Mouse (Mus musculus) frontal cortex, adult (tissue): Measurements from ENCODE around the gene Cadm1.

Source experiments
- ATAC-seq: cut with Nextera tagmentation; 2 replicates; pipeline ENCODE4 v1.9.2; 2017; ENCODE audit warnings: mild to moderate bottlenecking, moderate library complexity, mixed read lengths; ENCODE audit not compliant: low TSS enrichment

Gene Cadm1

GRCm38 (mm10) chr9:47669206-47669605 lies 139.2 kb downstream of the Cadm1 start:
- ATAC-seq = no peak

DNA sequence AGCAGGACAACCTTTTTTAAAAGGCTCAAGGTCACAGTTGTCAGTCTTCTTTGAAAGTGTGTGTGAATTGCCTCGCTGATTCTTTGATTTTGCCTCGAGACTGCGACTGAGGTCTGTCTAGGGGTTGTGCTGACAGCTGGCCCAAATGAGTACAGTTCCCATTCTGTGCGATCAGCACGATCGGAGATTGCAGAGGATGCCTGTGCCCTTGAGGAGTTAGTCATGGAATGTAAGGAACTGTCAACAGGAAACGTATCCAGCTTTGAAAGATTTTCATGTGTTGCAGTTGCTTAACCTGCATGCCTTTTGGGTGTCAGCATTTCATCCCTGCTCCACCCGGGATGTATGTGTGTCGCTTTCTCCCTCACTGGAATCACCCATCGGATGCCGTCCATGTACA lies 141.6 kb downstream of the Cadm1 start:
- no peak for ATAC-seq

- ATAC-seq = no peak
These were observed 145.1 kb downstream of the Cadm1 start for GRCm38 (mm10) chr9:47674766-47675713.

GRCm38 (mm10) chr9:47686881-47687280 lies 156.9 kb downstream of the Cadm1 start:
- ATAC-seq = no peak

DNA sequence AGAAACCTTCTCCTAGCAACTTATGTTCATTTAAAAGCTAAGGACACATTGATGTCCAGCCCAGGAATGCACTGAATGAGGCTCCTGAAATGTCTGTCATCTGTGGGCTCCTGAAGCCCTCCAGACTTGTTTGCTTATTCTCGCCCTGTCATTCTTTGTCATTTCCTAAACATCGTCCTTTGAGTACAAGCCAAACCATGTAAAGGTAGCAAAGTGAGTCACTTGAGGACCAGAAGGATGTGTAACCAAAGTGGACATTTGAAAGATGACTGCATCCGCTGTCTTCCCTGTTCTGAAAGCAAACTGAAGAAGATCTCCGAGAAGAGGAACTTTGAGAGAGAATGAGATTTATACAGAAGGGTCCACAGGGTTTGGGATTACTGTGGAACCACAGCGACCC lies 157.6 kb downstream of the Cadm1 start:
- ATAC-seq = no peak

- ATAC-seq = no peak
These were observed 158.3 kb downstream of the Cadm1 start for GRCm38 (mm10) chr9:47688297-47688696.

- no peak for ATAC-seq
These were observed 162.9 kb downstream of the Cadm1 start for GRCm38 (mm10) chr9:47692911-47693310.

DNA sequence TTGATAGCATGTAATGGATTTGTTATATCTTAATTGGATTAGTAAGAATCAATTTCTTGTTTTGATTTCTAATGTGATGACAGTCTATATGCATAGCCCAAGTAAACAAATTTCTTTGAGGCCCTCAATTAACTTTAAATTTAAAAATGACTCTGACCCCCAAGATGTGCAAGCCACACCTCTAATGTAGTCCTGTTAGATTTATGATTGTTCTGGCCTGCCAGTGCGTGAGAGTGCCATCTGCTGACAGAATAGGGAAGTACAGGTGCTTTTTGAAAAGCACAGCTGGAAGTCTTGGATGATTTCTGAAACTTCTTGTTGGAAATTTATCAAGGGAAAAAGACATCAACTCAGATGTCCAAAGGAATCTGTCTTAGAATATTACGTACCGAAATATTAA lies 169.1 kb downstream of the Cadm1 start:
- ATAC-seq = no peak

DNA sequence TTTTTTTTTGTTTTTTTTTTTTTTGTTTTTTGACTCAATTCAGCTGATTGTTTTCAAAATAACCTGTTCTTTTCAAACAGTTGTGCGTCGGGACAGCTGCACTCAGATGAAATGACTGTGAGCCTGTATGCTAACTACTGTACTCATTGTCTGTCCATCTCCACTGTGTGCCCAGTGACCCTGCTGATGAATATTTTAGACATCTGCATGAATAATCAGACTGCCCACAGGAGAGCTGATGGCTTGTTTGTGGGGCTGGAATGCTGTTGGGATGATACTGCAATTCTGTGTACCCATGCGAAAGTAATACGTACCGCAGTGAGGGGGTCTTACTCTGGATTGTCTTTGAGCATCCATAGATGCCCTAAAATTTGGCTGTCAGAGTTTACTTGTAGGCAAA lies 170.0 kb downstream of the Cadm1 start:
- no peak for ATAC-seq

GRCm38 (mm10) chr9:47703026-47703876 lies 173.3 kb downstream of the Cadm1 start:
- ATAC-seq = no peak

DNA sequence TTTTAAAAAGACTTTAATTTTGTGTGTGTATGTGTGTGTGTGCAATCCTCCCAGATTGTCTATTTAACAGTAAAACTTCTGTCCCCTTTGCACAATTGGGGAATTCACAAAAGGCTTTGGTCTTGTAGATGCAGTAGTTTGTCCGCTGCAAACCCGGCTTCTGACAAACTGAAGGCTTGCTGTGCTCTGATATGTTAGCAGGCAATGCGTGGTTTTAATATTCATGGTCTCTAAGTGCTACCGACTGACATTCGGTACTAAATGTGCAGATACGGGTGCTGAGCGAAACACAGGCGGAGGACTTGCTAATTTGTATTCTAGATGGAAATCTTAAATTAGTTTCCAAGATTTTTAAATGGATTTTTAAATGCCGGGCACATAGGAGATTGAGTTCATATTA lies 176.4 kb downstream of the Cadm1 start:
- no peak for ATAC-seq

GRCm38 (mm10) chr9:47707326-47707725 lies 177.4 kb downstream of the Cadm1 start:
- peak; percentile 36; the same call in 1 of the 2 replicates for ATAC-seq

DNA sequence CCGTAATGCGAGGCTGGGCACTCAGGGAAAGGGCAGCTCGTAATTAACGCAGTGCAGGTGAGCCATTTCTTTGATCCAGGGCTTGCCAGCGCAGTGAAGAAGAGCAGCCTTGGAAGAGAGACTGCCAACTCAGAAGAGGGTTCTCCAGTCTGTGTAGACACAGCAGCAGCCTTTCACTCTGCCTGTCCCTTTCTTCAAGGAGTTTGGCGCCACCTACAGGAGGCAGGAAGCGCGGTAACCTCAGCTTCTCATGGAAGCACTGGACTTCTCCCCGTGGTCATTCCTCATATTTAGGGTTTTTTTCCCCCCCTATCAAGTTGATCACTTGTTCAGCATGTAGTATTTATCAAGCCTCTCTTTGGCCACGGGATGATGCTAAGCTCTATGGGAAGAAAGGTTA lies 178.3 kb downstream of the Cadm1 start:
- ATAC-seq = peak; percentile 88

DNA sequence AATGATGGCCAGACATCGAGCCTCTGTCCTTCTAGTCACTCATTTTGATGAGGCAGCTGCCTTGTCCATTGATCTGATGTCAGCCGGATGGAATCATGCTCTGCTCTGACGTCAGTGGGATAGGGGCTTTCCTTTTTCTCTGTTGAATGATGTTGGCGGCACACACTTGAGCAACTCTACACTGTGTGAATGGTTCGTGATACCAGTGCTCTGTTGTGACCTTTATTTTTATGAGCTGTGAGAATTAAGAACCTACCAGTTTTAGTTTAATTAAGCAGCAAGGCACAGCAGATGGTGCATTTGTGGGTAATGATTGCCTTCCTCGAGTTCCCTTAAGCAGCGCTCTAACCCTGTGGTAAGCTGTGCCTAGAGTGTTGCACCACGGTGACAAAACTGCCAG lies 181.0 kb downstream of the Cadm1 start:
- ATAC-seq = no peak

- ATAC-seq = no peak
These were observed 184.6 kb downstream of the Cadm1 start for GRCm38 (mm10) chr9:47714541-47714940.

DNA sequence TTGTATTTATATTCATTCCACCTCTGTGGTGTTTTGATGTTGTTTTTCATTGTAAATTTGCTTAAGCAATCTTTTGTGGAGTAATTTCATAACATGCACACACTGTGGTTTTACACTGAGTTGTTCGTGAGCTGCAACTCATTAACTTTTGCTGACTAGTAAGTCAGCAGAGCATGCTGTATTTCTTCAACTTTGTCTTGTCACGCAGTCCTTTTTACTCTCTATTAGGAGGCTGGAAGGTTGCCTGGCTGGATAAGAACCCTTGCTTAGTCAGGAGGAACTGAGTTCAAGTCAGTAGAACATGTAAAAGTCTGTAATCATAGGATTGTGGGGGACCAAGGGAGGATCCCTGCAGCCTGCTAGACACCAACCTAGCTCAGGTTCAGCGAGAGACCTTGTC lies 185.4 kb downstream of the Cadm1 start:
- ATAC-seq = no peak

DNA sequence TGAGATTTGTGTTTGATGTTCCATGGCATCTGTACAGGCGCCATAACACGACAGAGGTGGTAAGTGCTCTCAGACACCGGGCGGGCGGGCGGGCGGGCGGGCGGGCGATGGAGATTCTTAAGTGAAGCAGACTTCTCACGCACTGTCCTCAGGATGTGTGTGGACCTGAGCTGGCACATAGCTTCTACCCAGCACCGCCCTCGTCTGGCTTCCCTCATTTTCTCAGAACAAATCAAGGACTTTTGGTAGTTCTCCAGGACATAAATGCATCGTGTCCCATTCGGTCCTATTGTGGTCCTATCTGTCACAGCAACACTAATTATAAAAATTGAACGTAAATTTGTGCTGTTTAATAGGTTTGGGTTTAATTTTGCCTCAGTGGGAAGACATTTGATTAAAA lies 186.9 kb downstream of the Cadm1 start:
- ATAC-seq = peak; percentile 62

DNA sequence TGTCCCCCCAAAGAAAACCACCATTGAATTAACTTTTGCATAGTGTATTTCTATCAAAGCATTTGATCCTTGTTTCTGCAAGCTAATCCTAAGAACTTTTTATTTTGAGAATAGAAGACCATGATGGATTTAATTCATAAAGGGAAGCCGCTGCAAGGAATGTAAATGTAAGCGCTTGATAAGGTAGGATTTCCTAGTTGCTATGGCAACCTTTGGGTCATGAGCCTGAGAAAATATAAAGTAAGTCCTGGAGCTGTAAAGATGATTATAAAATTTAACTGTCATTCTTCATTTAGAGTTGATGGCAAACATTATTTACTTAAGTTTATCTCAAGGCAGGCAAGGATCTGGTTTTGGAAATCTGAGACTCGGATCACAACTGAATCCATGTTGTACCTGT lies 197.6 kb downstream of the Cadm1 start:
- no peak for ATAC-seq

DNA sequence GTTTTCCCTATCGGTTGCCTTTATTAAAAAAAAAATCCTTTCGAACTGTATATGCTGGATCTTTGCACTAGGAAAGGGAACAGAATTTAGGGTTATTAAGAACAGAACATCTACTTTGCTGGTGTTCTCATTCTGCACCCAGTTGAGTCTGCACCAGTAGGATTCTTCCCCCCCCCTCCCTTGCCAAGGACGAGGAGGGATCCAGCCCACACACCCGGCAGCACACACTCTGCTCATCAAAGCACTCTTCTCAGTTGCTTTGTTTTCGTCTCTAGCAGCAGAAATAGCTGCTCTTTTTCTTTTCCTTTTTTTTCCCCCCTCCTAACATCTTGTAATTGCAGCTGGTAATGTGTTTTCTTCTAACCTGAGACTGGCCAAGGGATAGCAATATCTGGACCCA lies 198.9 kb downstream of the Cadm1 start:
- ATAC-seq = peak; percentile 94

DNA sequence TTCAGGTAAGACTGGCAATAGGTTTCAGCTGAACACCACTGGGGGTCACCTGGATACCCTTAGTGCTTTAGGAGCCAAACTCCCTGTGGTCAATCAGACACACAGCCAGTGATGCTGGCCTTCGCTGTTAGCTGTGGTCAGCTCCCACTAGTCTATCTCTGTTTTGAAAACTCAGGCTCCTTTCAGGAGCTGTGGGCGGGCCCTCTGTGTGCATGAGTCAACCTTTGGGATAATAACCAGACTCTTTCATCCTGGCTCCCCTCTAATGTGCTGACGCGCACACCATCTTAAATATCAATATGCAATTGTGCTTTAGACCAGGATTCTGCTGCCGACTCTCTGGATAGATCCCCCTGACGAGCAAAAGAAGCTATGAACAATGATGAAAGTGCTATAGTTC lies 200.3 kb downstream of the Cadm1 start:
- ATAC-seq = no peak

DNA sequence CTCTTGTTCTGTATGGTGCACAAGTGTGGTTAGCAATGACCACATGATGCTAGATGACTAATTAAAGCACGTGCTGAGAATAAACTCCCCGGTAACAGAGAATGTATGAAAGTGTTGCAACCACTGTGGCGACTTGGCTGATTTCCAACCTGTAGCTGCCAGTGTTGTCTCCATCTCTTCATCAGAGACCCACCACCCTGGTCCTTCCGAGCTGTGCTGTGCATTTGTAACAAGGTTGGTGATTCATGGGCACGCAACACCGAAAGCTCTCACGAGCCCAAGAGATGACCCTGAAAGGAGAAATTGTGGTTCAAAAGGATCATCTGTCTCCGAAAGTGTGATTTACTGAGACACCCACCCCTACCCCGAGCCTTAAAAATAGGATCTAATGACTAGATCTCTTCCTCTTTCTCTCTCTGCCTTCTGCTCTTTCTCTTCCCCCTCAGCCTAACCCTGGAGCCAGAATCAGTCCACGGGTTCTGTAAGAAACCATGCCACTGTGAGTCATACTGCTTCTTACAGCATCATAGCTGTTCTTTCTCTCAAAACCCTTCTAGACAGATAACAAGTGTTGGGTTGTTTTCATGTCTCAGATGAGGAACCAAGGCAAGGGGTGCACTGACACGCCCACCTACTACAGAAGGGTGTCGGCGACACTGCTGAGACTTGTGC lies 203.9 kb downstream of the Cadm1 start:
- peak; percentile 64 for ATAC-seq

GRCm38 (mm10) chr9:47734905-47735304 lies 204.9 kb downstream of the Cadm1 start:
- ATAC-seq = no peak
